Mouse (Mus musculus): ENCODE results near the gene Gm44790. TPM values are rescaled to one million over a fixed set of nuclear protein-coding genes. Genes with fewer than 3 reads are reported as not detected.

The Gm44790 gene
- not detected for polyA plus RNA-seq (2014; fragmentation: Illumina TruSeq; extraction: RNeasy Lipid Tissue Mini Kit (QIAGEN cat#74804); ENCODE audit: low read depth, low replicate concordance)

GRCm38 (mm10) chr6:86426358-86426757 lies at the start of gene Gm44790:
Gene Gm44790 (plus strand): TSS chr6:86426658.

GRCm38 (mm10) chr6:86396581-86397256 lies 29.7 kb upstream of the Gm44790 start, which contains the start of gene Pcyox1:
Gene Pcyox1 (minus strand): TSS chr6:86397154.

GRCm38 (mm10) chr6:86404100-86404861 lies 22.2 kb upstream of the Gm44790 start, which contains the start of gene Tia1:
Gene Tia1 (plus strand): TSS chr6:86404219.

GRCm38 (mm10) chr6:86438272-86439118 lies 12.0 kb downstream of the Gm44790 start, which contains the start of gene C87436:
Gene C87436 (plus strand): TSS chr6:86438374.

Other genes starting within 250 kb of the Gm44790 start
- gene Tgfa, start 231.4 kb upstream of the Gm44790 start, polyA plus RNA-seq (2014; fragmentation: Illumina TruSeq; extraction: RNeasy Lipid Tissue Mini Kit (QIAGEN cat#74804); ENCODE audit: low read depth, low replicate concordance) = 10.6 TPM
- gene Fam136a, start 61.0 kb upstream of the Gm44790 start, polyA plus RNA-seq (2014; fragmentation: Illumina TruSeq; extraction: RNeasy Lipid Tissue Mini Kit (QIAGEN cat#74804); ENCODE audit: low read depth, low replicate concordance) = 72.4 TPM
- gene Snrpg, start 55.4 kb upstream of the Gm44790 start, polyA plus RNA-seq (2014; fragmentation: Illumina TruSeq; extraction: RNeasy Lipid Tissue Mini Kit (QIAGEN cat#74804); ENCODE audit: low read depth, low replicate concordance) = 17.9 TPM
- gene Pcyox1, start 29.5 kb upstream of the Gm44790 start, polyA plus RNA-seq (2014; fragmentation: Illumina TruSeq; extraction: RNeasy Lipid Tissue Mini Kit (QIAGEN cat#74804); ENCODE audit: low read depth, low replicate concordance) = 66.1 TPM
- 173 TPM for gene Tia1, start 22.4 kb upstream of the Gm44790 start, polyA plus RNA-seq (2014; fragmentation: Illumina TruSeq; extraction: RNeasy Lipid Tissue Mini Kit (QIAGEN cat#74804); ENCODE audit: low read depth, low replicate concordance)
- gene C87436, start 11.7 kb downstream of the Gm44790 start, polyA plus RNA-seq (2014; fragmentation: Illumina TruSeq; extraction: RNeasy Lipid Tissue Mini Kit (QIAGEN cat#74804); ENCODE audit: low read depth, low replicate concordance) = 7.2 TPM
- gene Pcbp1, start 99.7 kb downstream of the Gm44790 start, polyA plus RNA-seq (2014; fragmentation: Illumina TruSeq; extraction: RNeasy Lipid Tissue Mini Kit (QIAGEN cat#74804); ENCODE audit: low read depth, low replicate concordance) = 110 TPM
- gene Asprv1, start 201.5 kb downstream of the Gm44790 start, polyA plus RNA-seq (2014; fragmentation: Illumina TruSeq; extraction: RNeasy Lipid Tissue Mini Kit (QIAGEN cat#74804); ENCODE audit: low read depth, low replicate concordance) = not detected
- 241 TPM for gene Mxd1, start 242.5 kb downstream of the Gm44790 start, polyA plus RNA-seq (2014; fragmentation: Illumina TruSeq; extraction: RNeasy Lipid Tissue Mini Kit (QIAGEN cat#74804); ENCODE audit: low read depth, low replicate concordance)

Measured in sigmoid colon, adult 10 weeks (tissue).